Mouse (Mus musculus) myocyte (in vitro differentiated cells): ENCODE measurements at regions not wholly inside any gene's neighbourhood (a gene's known extent, or its start where the extent isn't known, plus 50 kb on each side); places are given as distances from the start of the nearest gene placed in this dataset.

Source experiments
- CEBPB ChIP-seq: IDR thresholded peaks from 2 replicates; pipeline ENCODE4 v1.6.1; 2011; ENCODE audit warnings: mild to moderate bottlenecking, moderate library complexity; ENCODE audit not compliant: poor library complexity, insufficient read depth, severe bottlenecking
- MAX ChIP-seq: IDR thresholded peaks from one replicate; pipeline ENCODE4 v1.6.1; 2011; ENCODE audit warnings: low read depth, mild to moderate bottlenecking, control low read depth
- MYOG ChIP-seq, 3 experiments: IDR thresholded peaks; one replicate each; pipeline ENCODE4 v1.6.1; 2011; ENCODE audit warnings: control low read depth in 2 of 3, low read depth in 2 of 3, mild to moderate bottlenecking in 2 of 3; ENCODE audit not compliant: insufficient read length in 2 of 3, control insufficient read depth in 1 of 3, insufficient read depth in 1 of 3
- POLR2A ChIP-seq: IDR thresholded peaks from one replicate; pipeline ENCODE4 v1.6.1; 2011; ENCODE audit warnings: low read depth, mild to moderate bottlenecking, control low read depth, moderate library complexity; ENCODE audit not compliant: insufficient read length
- POLR2AphosphoS2 ChIP-seq: IDR thresholded peaks from one replicate; pipeline ENCODE4 v1.6.1; 2011; ENCODE audit warnings: low read depth, control low read depth; ENCODE audit not compliant: insufficient read length
- TCF12 ChIP-seq: IDR thresholded peaks from one replicate; pipeline ENCODE4 v1.6.1; 2011; ENCODE audit warnings: mild to moderate bottlenecking, control low read depth; ENCODE audit not compliant: poor library complexity, insufficient read depth, severe bottlenecking
- TCF3 ChIP-seq: IDR thresholded peaks from one replicate; pipeline ENCODE4 v1.6.1; 2011; ENCODE audit warnings: low read depth, control low read depth; ENCODE audit not compliant: insufficient read length
- USF1 ChIP-seq: IDR thresholded peaks from one replicate; pipeline ENCODE4 v1.6.1; 2011; ENCODE audit warnings: low read depth, mild to moderate bottlenecking, control low read depth, moderate library complexity

- TF ChIP-seq POLR2A (no peak), POLR2AphosphoS2 (no peak), TCF12 (no peak), MAX (no peak), USF1 (no peak), MYOG (IDR thresholded peaks at IDR 0.05; ENCODE audit: control insufficient read depth in 1 of 3, insufficient read depth in 1 of 3, insufficient read length in 2 of 3, low read depth in 2 of 3) (no peak), CEBPB (no peak), TCF3 (no peak)
These were observed 57.6 kb upstream of the Rad23b start for GRCm38 (mm10) chr4:55292277-55292676.
